Mouse (Mus musculus): ENCODE results near the gene Scn5a.

Scn5a gene

DNA sequence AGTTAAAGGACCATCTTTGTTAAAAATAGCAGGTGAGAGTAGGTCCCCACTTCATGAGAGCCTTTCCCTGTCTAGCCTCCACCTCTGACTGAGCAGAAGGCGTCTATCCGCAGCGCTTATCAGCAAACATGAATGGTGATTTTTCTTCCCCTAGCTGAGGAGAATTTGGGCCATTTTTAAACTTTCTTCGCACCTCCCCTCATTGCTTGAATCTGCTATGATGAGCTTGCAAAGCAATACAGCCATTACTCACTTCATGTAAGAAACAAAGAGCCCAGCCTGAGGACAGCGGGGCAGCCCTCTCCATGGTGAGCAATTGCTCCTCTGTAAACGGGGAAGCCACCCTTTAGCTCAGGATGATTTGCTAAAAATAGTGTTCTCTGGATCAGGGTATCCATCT lies 14.0 kb downstream of the Scn5a start:
- in situ Hi-C loops (cut with MboI, MseI), result no loop called here

DNA sequence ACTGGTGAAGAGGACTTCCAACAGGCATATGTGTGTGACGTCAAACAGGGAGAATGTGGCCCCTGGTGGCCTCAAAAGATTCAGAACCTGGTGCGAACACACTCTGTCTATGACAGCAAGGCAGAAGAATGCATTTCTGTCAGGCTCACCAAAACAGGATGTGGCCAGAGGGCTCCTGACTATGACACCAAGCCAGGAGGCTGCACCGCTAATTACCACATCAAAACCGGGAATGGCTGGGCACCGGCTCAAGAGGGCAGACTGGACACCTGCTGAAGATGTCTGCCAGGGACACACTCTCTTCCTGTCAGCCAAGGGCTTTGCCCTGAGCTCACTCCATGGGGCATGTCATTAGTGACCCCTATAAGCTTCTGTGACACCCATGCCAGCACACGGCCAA lies 15.2 kb downstream of the Scn5a start:
- in situ Hi-C loops (cut with MboI, MseI), result no loop called here

DNA sequence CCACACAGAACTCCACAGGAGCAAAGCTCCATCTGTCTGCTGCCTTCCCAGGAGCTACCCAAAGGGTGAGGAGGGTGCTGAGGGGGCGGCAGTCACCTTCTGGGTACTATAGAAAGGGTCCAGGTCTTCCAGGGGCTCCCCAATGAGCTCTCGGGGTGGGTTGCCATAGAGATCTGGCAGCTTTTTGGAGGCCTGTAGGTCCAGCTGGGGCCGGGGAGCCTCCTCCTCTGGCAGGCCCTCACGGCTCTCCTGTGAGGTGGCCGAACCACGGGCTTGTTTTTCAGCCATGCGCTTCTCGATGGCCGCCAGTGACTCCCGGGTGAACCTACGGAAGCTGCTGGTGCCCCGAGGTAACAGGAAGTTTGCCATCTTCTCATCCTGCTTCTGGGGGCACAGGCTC lies 16.6 kb downstream of the Scn5a start:
- in situ Hi-C loops (cut with MboI, MseI), result no loop called here

DNA sequence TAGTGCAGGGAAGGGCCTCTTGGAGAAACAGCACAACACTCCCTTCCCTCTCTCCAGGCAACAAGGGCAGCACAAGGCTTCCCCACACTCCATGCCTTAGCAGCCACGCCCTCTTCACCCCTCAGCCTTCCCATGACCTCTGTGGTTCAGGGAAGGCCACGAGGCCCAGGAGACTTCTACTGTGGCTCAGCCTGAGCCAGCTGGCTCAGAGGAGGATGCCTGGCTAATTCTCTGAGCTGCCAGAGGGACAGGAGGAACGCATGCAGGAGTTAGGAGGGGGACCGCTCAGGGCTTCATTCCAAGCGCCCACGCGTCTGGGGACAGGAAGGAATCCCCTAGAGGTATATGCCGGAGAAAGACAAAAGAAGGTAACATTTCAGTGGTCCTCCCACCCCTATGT lies 17.1 kb downstream of the Scn5a start:
- in situ Hi-C loops (cut with MboI, MseI), result no loop called here

DNA sequence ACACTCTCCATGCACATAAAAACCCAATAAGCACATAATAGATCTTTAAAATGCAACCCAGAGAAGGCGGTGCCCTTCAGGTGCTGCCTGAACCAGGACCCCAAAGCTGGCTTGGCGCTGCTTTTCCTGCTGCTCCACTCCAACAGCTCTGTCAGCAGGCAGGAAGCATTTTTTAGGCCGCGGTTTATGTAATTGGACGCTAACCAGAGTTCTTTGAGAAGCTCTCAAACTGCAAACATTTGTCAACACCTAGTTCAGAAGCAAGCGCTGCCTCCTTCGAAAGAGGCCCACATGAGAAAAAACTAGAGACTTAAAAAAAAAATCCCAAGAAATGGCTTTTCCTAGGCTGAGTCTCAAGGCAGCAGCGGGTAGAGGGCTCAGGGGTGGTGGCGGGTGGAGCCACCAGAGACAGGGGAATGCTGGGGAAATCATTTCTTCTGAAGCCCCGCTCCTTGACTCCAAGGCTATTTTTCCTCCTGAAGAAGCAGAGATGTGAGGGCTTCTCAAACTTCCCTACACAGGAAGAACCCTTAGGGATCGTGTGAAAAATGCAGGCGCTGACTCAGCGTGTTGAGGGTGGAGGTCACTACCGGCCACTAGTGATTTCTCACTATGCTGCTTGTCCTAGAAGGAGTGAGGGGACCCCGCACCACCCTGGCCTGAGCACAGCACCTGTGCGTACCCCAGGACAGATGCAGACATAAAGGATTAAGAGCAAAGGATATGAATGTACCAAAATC lies 19.1 kb downstream of the Scn5a start:
- in situ Hi-C loops (cut with MboI, MseI), result no loop called here

- in situ Hi-C loops (cut with MboI, MseI), result no loop called here
These were observed 20.5 kb downstream of the Scn5a start for GRCm38 (mm10) chr9:119558119-119558854.

DNA sequence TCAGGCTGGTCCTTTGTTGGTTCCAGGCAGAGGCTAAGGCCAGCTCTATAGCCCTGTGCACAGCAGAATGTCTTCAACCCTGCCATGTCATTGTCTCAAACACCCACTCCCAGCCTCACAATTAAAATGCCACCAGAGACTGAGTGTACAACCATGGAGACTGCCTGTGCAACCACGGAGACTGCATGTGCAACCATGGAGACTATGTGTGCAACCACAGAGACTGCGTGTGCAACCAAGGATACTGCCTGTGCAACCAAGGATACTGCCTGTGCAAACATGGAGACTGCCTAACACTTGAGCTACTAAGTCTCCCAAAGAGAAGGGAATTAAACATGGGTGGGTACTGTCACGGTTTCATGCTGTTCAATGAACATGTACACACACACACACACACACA lies 22.8 kb downstream of the Scn5a start:
- in situ Hi-C loops (cut with MboI, MseI), result no loop called here

DNA sequence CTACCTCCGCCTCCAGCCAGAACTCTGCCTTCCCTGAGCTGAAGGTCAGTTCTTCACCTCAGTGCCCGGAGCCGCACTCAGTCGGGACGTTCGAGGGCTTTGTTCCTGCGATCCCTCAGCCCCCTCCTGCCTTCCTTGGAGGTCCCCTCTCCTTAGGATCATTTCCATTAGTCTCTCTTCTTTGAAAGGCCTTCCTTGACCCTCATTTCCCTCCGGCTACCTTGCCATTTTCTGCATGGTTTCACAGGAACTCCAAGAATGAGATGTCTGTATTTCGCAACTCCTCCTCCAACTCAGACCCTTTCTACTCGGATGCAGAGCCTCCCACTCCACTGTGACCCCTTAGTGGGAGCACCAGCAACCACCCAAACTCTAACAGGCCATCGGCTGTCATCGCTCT lies 31.3 kb downstream of the Scn5a start:
- in situ Hi-C loops (cut with MboI, MseI), result no loop called here

- in situ Hi-C loops (cut with MboI, MseI), result no loop called here
These were observed 31.7 kb downstream of the Scn5a start for GRCm38 (mm10) chr9:119547128-119547527.

GRCm38 (mm10) chr9:119540726-119541125 lies 38.1 kb downstream of the Scn5a start:
- in situ Hi-C loops (cut with MboI, MseI), result no loop called here

- in situ Hi-C loops (cut with MboI, MseI), result no loop called here
These were observed 41.0 kb downstream of the Scn5a start for GRCm38 (mm10) chr9:119537823-119538222.

GRCm38 (mm10) chr9:119531684-119532417 lies 47.0 kb downstream of the Scn5a start:
- in situ Hi-C loops (cut with MboI, MseI), result no loop called here

GRCm38 (mm10) chr9:119524511-119524910 lies 54.3 kb downstream of the Scn5a start:
- in situ Hi-C loops (cut with MboI, MseI), result no loop called here

GRCm38 (mm10) chr9:119523301-119523700 lies 55.5 kb downstream of the Scn5a start:
- in situ Hi-C loops (cut with MboI, MseI), result no loop called here

GRCm38 (mm10) chr9:119519116-119519515 lies 59.7 kb downstream of the Scn5a start:
- in situ Hi-C loops (cut with MboI, MseI), result no loop called here

DNA sequence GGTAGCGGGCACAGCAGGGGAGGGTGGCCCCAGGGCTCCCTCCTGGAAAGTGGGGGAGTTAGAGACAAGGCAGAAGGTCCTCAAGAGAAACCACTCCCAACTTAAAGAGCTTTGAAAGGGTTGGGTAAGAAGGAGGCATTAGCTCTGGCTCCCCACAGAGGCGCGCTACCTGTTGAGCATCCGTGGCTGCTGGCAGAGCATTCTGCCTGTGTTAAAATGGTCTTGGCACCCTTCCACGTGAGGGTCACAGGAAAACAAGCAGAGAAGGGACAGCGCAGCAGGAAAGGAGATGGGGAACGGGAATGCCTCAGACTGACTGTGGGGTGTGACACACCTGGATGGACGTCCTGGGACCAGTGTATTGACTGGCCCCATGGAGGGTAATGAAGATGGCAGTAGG lies 60.6 kb downstream of the Scn5a start:
- in situ Hi-C loops (cut with MboI, MseI), result no loop called here

DNA sequence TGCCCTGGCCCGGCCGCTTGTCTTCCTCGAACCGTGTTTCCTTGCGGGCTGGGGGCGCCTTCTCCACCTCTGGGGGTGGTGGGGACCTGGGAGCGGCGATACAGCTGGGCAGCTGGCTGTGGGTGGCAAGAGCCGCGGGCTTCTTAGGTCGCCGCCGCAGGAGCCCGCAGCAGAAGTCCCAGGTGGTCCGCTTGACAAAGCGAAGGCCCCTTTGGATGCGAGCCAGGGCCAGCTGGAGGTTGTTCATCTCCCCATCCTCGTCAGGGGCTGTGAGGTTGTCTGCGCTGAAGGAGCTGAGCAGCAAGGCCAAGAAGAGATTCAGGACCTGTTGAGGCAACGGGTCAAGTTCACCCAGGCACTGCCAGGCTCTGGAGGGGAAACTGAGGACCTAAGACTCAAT lies 61.3 kb downstream of the Scn5a start:
- in situ Hi-C loops (cut with MboI, MseI), result no loop called here

- in situ Hi-C loops (cut with MboI, MseI), result no loop called here
These were observed 62.0 kb downstream of the Scn5a start for GRCm38 (mm10) chr9:119516815-119517214.

- in situ Hi-C loops (cut with MboI, MseI), result no loop called here
These were observed 63.4 kb downstream of the Scn5a start for GRCm38 (mm10) chr9:119515454-119515853.

DNA sequence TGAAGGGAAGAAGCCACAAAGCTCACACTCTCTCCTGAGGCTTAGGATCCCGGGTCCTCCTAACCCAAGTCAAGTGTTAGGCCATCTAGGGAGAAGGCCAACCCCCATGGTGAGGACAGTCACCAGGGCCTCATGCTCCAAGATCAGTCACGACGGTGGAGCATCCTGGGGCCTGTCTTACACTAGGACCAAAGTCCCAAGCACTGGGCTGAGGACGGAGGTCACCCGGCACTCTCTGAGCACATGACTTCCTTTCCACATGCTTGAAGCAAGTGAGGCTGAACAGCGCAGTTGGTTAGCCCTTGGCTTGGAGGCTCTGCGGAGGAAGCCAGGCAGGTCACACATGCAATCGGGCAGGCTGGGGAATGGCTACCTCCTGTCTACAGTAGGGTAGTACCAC lies 63.8 kb downstream of the Scn5a start:
- in situ Hi-C loops (cut with MboI, MseI), result no loop called here

DNA sequence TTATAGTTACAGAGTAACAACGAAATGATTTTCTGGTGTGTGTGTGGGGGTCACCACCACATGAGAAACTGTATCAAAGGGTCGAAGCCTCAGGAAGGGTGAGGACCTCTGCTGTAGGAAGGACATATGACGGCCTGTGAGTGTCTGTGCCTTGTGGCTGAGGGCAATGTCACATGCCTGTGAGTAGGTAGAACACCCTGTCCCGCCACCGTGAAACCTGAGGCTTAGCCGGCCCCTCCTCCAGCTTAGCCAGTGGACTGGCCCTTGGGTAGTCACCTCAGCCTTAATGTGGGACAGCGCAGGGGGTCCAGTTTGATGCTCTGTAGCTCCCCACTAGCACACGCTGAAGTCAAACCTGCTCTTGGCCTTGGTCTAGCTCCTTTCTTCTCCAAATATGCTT lies 65.0 kb downstream of the Scn5a start:
- in situ Hi-C loops (cut with MboI, MseI), result no loop called here

- in situ Hi-C loops (cut with MboI, MseI), result no loop called here
These were observed 65.8 kb downstream of the Scn5a start for GRCm38 (mm10) chr9:119512993-119513392.

DNA sequence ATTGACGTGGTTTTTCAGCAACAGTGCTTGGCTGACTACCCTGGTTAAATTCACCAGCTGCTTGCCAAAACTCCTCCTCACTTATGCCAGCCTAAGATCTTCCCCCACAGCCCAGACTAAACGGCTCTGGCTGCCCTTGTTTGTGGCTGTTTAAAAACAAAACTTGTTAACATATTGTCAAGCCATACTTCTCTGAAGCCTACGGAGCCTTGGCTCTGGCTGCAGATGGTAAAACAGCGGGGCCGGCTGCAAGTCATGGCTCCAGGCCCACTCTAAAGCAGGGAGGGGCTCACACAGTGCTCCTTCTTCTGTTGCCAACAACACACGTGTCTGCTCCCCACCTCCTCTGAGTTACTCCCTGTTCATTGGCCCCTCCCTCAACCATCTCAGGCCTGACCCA lies 67.9 kb downstream of the Scn5a start:
- in situ Hi-C loops (cut with MboI, MseI), result no loop called here
